Comparison of ENCODE assay signal across 8 mouse cellular contexts in the genomic region with DNA sequence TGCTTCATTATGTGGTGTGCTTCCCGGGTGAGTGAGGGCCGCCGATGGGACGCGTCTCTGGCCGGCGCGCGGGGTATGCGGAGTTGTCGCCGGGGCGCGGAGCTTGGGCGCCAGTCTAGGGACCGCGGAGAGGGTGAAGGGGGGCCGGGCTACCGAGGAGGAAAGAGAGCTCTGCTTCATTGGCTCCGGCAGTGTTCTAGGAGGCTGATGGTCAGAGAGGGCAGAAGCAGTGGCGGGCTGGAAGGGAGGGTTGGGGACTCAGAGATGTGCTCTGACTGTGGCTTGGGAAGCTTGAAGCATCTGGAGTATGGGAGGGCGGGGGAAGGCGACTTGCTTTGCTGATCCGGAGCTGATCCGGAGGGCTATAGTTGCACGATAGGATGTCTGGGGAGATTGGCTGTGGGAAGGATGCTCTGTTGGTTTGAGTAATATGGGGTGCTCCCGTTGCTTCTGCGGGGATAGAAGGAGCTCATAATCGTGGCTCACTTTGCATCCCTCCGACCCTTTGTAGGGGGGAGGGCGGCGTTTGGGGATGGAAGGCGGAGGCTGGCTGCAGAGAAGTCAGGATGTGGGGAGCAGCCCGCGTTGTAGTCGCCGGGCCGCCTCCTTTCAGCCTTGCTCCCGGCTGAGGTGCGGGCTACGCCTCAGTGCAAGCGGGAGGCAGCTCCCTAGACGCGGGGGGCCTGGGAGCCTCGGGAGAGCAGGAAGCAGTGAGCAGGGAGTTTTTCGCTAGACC. TPM values are rescaled to one million over a fixed set of nuclear protein-coding genes. Genes with fewer than 3 reads are reported as not detected.
A peak's percentile ranks its signal among the peaks of the same experiment; 100 is the strongest.
DNase-seq lines count a peak whose midpoint lies in the region; ATAC-seq lines count a peak whose summit lies in the region.

No protein-coding gene starts in this region.

- H3K4me1 ChIP-seq in hindbrain, embryonic 14.5 days (replicated peaks; ENCODE audit: control insufficient read depth, insufficient read depth, low read length), result peaks cover 25% of the 10 kb centered on the region

- no peaks in the 10 kb centered on the region for H3K27me3 ChIP-seq in hindbrain, embryonic 14.5 days (ENCODE audit: control insufficient read depth, insufficient read depth, low read length)

- peak overlapping the region; percentile 96 for H3K27ac ChIP-seq in hindbrain, embryonic 14.5 days

- ATAC-seq in hindbrain, embryonic 14.5 days (ENCODE audit: low FRiP score), result peak; percentile 49

- peak overlapping the region; percentile 69 for H3K4me2 ChIP-seq in hindbrain, embryonic 14.5 days (replicated peaks)

- peak overlapping the region; percentile 83 for H3K4me3 ChIP-seq in hindbrain, embryonic 14.5 days (replicated peaks; ENCODE audit: low read length)

- peak overlapping the region; percentile 86 for H3K9ac ChIP-seq in hindbrain, embryonic 14.5 days

- no peaks in the 10 kb centered on the region for H3K9me3 ChIP-seq in hindbrain, embryonic 14.5 days (ENCODE audit: control insufficient read depth, low read length)

- peak; percentile 65 for DNase-seq in ZHBTc4 (ENCODE audit: low read depth, low spot score)
- DNase-seq in cerebellum, postnatal 36 days, result peak; percentile 61 to 65
- DNase-seq in gastrocnemius, adult 18-20 months (ENCODE audit: low spot score), result peak; percentile 62
- peak; percentile 67 for DNase-seq in hindbrain, embryonic 14.5 days (ENCODE audit: low spot score)
- DNase-seq in left cerebral cortex, adult 18-20 months (ENCODE audit: low spot score in 2 of 2), result peak; percentile 52 to 61
- peak; percentile 69 for DNase-seq in lung, postnatal 14 days
- DNase-seq in right cerebral cortex, postnatal 14 days, result peak; percentile 57
- DNase-seq in thymus, adult 18-20 months, result no peak

- under 1% methylated on average over 45 of the region's 46 CpGs for WGBS in hindbrain, embryonic 14.5 days

- no peaks in the 10 kb centered on the region for H3K36me3 ChIP-seq in hindbrain, embryonic 14.5 days (replicated peaks; ENCODE audit: control insufficient read depth, insufficient read depth)

RNA-seq across cellular contexts. Expression of gene Ptprg, which starts 1.1 kb away (rescaled TPM):
- total RNA-seq in gastrocnemius, adult 18-20 months (2021), result 10 to 100 TPM; 18.4 to 21.3 TPM
- 49.0 and 51.0 TPM in 2 replicates for polyA plus RNA-seq in hindbrain, embryonic 14.5 days (2014; fragmentation: Nextera tagmentation; extraction: Ambion mirVana)
- total RNA-seq in left cerebral cortex, adult 18-20 months (2021), result 10 to 100 TPM; 68.4 to 72.7 TPM

Comparison
In these comparisons a context has a peak if more than half of its experiments do, and no peak if none do; other contexts are left out.
1. DNase-seq: peak in ZHBTc4 (single experiment), cerebellum, postnatal 36 days (2 of 2), gastrocnemius, adult 18-20 months (single experiment), hindbrain, embryonic 14.5 days (single experiment), left cerebral cortex, adult 18-20 months (2 of 2), lung, postnatal 14 days (single experiment) and right cerebral cortex, postnatal 14 days (single experiment); none in thymus, adult 18-20 months (0 of 2).